Mouse (Mus musculus) adrenal gland, adult 18-20 months (tissue): ENCODE results near the gene Pnldc1. TPM values are rescaled to one million over a fixed set of nuclear protein-coding genes. Genes with fewer than 3 reads are reported as not detected.

Experiments
- DNase-seq, 2 experiments: peaks; one replicate each; pipeline ENCODE4 v3.0.0; 2021 to 2022; ENCODE audit warnings: low spot score in 2 of 2
- microRNA-seq, 2 experiments: library from miRNA; unstranded; fragments of <30 nt; microRNA quantifications; one replicate each; pipeline ENCODE4 v1.2.0; 2021; ENCODE audit warnings: borderline number of aligned reads in 2 of 2
- total RNA-seq, 2 experiments: library from RNA; stranded (reverse); gene quantifications; 1 replicate in 1 of 2; 2 replicates in 1 of 2; pipeline ENCODE4 v1.2.3; 2021

The Pnldc1 gene
- total RNA-seq, 2 experiments from 2014 or later, result 3.3 to 5.5 TPM

GRCm38 (mm10) chr17:12864111-12864510 is 45.9 kb downstream of the Pnldc1 start:
- DNase-seq, result no peak

DNA sequence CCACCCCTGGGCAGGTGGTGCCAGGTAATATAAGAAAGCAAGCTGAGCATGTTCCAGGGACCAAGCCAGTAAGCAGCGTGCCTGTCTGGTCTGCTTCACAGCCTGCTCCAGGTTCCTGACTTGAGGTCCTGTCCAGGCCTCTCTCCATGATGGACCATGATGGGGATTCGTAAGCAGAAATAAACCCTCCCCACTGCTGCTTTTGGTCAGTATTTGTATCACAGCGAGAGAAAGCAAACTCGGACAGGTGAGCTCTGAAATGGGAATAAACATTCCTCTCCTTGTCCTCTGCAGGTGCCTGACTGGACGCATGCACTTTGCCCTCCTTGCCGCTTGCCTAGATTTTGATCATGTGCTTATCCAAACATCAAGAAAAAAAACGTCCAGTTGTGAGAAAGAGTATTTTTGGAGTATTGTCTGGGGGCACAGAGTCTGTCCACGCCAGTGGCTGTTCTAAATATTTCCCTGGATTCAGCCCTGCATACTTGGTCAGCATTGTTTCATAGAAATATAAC is 51.0 kb downstream of the Pnldc1 start:
- DNase-seq, result no peak

DNA sequence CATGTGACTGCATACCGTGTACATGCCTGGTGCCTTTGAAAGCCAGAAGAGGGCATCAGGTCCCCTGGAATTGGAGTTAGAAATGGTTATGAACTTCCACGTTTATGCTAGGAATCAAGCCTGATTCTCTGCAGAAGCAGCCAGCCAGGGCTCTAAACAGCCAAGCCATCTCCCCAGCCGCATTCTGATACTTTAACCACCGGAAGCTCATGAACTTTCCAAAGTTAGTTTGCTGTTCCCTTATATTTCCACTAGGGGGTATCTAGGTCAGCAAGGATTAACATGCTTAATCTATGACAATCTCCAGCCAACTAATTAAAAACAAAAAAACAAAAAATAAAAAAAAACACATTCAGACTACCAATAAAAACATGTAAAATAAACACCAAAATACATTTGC is 52.0 kb downstream of the Pnldc1 start:
- no peak for DNase-seq

- DNase-seq, result no peak
Observed at GRCm38 (mm10) chr17:12857395-12857794, 52.6 kb downstream of the Pnldc1 start.

GRCm38 (mm10) chr17:12854386-12854785 is 55.6 kb downstream of the Pnldc1 start:
- no peak for DNase-seq

GRCm38 (mm10) chr17:12853821-12854220 is 56.2 kb downstream of the Pnldc1 start:
- DNase-seq, result no peak

DNA sequence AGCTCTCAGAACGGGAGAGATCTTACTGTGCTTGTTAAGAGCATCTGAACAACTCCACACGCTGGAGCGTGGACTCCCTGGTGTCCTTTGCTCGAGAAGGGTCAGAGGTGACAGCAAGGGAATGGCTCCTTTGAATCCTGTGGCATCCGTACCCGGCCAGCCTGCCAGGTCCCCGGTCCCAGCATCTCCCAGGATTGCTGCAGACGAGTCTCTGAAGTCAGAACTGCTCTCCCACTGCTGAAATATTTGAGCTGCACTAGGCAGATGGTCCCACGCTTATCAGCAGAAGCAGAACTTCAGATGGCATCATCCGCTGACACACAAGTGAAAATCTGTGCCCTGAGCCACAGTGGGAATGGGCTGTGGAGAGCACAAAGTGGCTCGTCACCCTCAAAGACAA is 58.3 kb downstream of the Pnldc1 start:
- DNase-seq, result no peak

GRCm38 (mm10) chr17:12849778-12850382 is 60.1 kb downstream of the Pnldc1 start:
- no peak for DNase-seq

DNA sequence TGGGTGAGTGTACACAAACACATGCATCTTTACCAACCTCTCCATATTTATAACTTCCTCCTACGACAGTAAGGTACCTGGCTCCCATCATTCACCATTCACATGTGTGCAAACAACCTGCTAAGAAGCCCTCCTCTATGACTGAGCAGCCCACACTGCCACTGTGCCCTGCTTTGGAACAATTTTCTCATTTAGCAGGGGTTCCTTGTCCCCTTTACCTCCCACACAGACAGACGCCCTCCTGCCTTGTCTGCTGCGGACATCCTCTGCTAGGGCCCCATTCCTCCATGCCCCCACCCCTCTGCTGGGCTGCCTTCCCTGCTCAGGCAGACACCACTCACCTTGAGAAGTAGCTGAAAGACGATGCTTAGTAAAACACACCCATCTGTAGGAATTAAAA is 62.3 kb downstream of the Pnldc1 start:
- DNase-seq, result no peak

DNA sequence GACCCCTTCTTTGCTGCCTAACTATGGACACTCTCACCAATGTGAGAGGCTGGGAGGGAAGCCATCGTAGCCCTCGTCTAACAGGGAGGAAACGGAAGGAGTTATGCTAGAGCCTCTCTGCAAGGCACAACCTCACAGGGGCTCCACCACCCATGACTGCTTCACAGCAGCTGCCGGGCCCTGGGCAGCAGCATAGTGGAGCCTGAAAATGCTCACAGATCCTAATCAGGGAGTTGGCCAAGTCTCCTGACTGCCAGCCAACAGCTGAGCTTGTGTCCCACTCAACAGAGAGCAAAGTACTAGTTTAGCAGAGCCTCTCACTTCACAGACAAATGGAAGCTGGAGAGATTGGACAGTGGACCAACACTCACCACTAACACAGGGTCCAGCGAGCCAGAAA is 63.6 kb downstream of the Pnldc1 start:
- no peak for DNase-seq

GRCm38 (mm10) chr17:12845862-12846261 is 64.2 kb downstream of the Pnldc1 start:
- no peak for DNase-seq

DNA sequence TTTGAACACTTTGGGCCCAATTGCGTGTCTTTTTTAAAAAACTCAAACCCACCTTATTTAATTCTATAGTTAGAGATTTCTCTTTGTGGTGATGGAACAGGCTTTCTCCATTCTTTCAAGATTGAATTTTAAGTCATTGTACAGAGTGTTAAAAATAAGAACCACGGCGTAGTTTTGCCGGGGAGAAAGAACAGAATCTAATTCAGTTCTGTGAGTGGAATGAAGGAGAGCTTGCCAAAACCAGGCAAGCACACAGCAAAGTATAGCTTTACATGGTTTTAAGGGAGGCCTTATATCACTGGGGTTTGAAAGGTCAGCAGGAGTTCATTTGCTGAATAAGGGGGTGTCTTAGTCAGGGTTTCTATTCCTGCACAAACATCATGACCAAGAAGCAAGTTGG is 65.5 kb downstream of the Pnldc1 start:
- no peak for DNase-seq

DNA sequence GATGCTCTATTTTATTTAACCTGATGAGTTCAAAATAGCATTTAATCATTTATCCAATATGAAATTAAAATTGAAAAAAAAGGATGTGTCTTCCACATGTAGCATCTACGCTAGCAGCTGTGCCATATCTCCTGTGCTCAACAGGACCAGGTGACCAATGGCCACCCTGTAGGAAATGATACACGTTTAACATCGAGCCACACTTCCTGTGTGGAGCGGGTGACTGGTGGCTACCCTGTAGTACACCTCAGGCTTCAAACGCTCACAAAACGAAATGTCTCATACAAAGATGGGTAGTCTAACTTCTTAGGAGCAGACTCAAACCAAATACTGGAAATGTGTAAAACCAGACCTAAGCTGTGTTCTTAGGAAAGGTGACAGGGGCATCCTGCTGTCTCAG is 66.2 kb downstream of the Pnldc1 start:
- no peak for DNase-seq

DNA sequence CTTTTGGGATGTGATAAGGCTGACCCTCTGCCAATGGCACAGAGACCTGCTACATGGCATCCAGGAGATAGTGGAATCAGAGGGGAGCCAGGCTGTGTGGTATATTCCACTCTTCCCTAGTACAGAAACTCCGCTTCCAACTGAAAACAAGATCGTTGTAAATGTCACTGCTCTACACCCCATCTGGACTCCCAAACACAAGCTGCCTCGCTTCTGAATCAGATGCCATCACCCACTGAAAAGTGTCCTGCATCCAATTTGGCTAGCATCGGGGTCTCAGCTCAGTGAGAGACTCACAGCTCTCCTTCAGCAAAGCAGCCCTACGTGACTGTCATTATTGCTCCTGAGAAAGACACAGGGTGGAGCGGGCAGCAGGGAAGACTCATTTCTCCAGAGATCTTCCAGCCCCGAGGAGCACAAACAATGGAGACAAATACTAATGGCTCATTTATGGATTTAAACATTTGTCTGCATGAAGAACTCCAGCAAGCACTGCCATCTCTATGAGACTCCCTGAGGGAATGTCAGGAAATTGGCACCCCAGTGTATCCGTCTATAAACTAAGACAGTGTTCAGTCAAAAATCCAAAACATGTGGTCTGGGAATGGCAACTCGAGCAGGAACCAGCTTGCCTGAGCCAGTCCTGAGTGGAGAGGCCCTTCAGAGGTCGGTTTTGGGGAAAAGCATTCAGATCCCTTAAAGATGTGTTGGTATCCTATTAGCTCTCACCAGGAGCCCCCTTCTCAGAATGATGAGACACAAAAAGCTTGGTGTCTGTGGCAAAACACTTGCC is 70.4 kb downstream of the Pnldc1 start:
- no peak for DNase-seq

Small RNA genes within 50 kb of the gene (microRNA-seq; reads per million reads assigned to microRNA genes)
- gene Gm24085, result 0 reads per million in 2 experiments

Other genes with a start within 250 kb of the Pnldc1 start
- gene Slc22a1, start 234.4 kb downstream of the Pnldc1 start, total RNA-seq, result under 1 TPM in 1 of 2 experiments, not detected in 1; 0.43 TPM
- 10 to 100 TPM; 55.8 to 67.8 TPM for gene Igf2r, start 140.6 kb downstream of the Pnldc1 start, total RNA-seq
- not detected for gene Mas1, start 42.1 kb downstream of the Pnldc1 start, total RNA-seq
- under 1 TPM in 1 of 2 experiments, not detected in 1; 0.16 TPM for gene Mrgprh, start 34.2 kb downstream of the Pnldc1 start, total RNA-seq
- gene Tcp1, start 5.5 kb upstream of the Pnldc1 start, total RNA-seq, result 100 to 1,000 TPM; 233 to 235 TPM
- 10 to 100 TPM; 69.9 to 72.7 TPM for gene Mrpl18, start 6.1 kb upstream of the Pnldc1 start, total RNA-seq
- gene Acat3, start 30.4 kb upstream of the Pnldc1 start, total RNA-seq, result 1 to 10 TPM in 1 of 2 experiments, under 1 TPM in 1; 0.86 to 1.4 TPM
- 100 to 1,000 TPM in 1 of 2 experiments, 10 to 100 TPM in 1; 78.2 to 190 TPM for gene Acat2, start 50.5 kb upstream of the Pnldc1 start, total RNA-seq
- gene Wtap, start 83.9 kb upstream of the Pnldc1 start, total RNA-seq, result 10 to 100 TPM; 55.4 to 55.6 TPM
- gene Sod2, start 96.6 kb upstream of the Pnldc1 start, total RNA-seq, result 100 to 1,000 TPM; 428 to 588 TPM
- gene Gpr31b, start 142.1 kb upstream of the Pnldc1 start, total RNA-seq, result under 1 TPM in 1 of 2 experiments, not detected in 1; 0.77 TPM
- under 1 TPM; 0.19 to 0.73 TPM for gene Tcp10b, start 150.9 kb upstream of the Pnldc1 start, total RNA-seq
- gene Unc93a, start 221.6 kb upstream of the Pnldc1 start, total RNA-seq, result under 1 TPM in 1 of 2 experiments, not detected in 1; 0.50 TPM